Mouse (Mus musculus) olfactory bulb, adult 2 months (tissue): ENCODE results near the gene Foxl1. TPM values are rescaled to one million over a fixed set of nuclear protein-coding genes. Genes with fewer than 3 reads are reported as not detected.

Experiments used
- H3K27ac ChIP-seq: fragments of 200-500 bp; 2 replicates; pipeline ENCODE4 v1.5.1; 2012; ENCODE audit warnings: low read depth, low read length; ENCODE audit not compliant: insufficient read depth
- H3K4me1 ChIP-seq: fragments of 200-500 bp; 2 replicates; pipeline ENCODE4 v1.6.1; 2012; ENCODE audit warnings: low read length; ENCODE audit not compliant: control insufficient read depth, insufficient read depth
- H3K4me3 ChIP-seq: fragments of 200-500 bp; 2 replicates; pipeline ENCODE4 v1.5.1; 2012; ENCODE audit warnings: mild to moderate bottlenecking, low read depth, low read length, moderate library complexity; ENCODE audit not compliant: insufficient read depth
- CTCF ChIP-seq: fragments of 200-500 bp; IDR thresholded peaks from 2 replicates; pipeline ENCODE4 v1.5.1; 2012; ENCODE audit warnings: low read depth, mild to moderate bottlenecking, low read length, moderate library complexity; ENCODE audit not compliant: insufficient read depth
- POLR2A ChIP-seq: fragments of 200-500 bp; IDR thresholded peaks from 2 replicates; pipeline ENCODE4 v1.6.1; 2012; ENCODE audit warnings: mild to moderate bottlenecking, low read depth, low read length, moderate library complexity; ENCODE audit not compliant: insufficient read depth
- WGBS: fragments of 180-500 bp; shearing (Covaris S2); methylation state at CpG from one replicate; pipeline ENCODE4 v1.1.7; 2018; 5-methylcytosine and 5-hydroxymethylcytosine counted together
- polyA plus RNA-seq: library from polyadenylated mRNA; stranded (reverse); fragments of >200 nt; gene quantifications from 2 replicates; pipeline ENCODE4 v1.2.4, GENCODE M21; 2012; ENCODE audit warnings: low replicate concordance; ENCODE audit not compliant: missing spikeins, insufficient read depth, insufficient read length

The Foxl1 gene
- polyA plus RNA-seq, 1 experiment: not detected

GRCm38 (mm10) chr8:121152394-121152793, 24.7 kb downstream of the Foxl1 start:
- TF ChIP-seq CTCF (no peak), POLR2A (no peak)
- Histone ChIP-seq H3K4me3 (no peak overlapping the region), H3K4me1 (no peaks in the 10 kb centered on the region), H3K27ac (no peak overlapping the region)
- 57% methylated on average over 12 of the region's 12 CpGs for WGBS

- TF ChIP-seq POLR2A: no peak
- TF ChIP-seq CTCF: no peak
- Histone ChIP-seq H3K4me1 (no peaks in the 10 kb centered on the region; the same call in 1 of the 2 replicates), H3K27ac (no peak overlapping the region), H3K4me3 (no peak overlapping the region)
- 94% methylated on average over 7 of the region's 7 CpGs for WGBS
Observed at GRCm38 (mm10) chr8:121156990-121157491, 29.3 kb downstream of the Foxl1 start.

- Histone ChIP-seq H3K4me1 (no peaks in the 10 kb centered on the region; the same call in 1 of the 2 replicates), H3K4me3 (no peak overlapping the region), H3K27ac (no peak overlapping the region)
- no peak for TF ChIP-seq POLR2A
- TF ChIP-seq CTCF: no peak
- 85% methylated on average over 13 of the region's 13 CpGs for WGBS
Observed at GRCm38 (mm10) chr8:121158812-121159211, 31.1 kb downstream of the Foxl1 start.

- WGBS: 96% methylated on average over 5 of the region's 5 CpGs
- Histone ChIP-seq H3K4me3 (no peak overlapping the region), H3K4me1 (peaks cover 5% of the 10 kb centered on the region), H3K27ac (no peak overlapping the region)
- no peak for TF ChIP-seq CTCF
- no peak for TF ChIP-seq POLR2A
Observed at GRCm38 (mm10) chr8:121161437-121161836, 33.7 kb downstream of the Foxl1 start.

GRCm38 (mm10) chr8:121162413-121162812, 34.7 kb downstream of the Foxl1 start:
- H3K4me3 ChIP-seq: no peak overlapping the region
- peaks cover 5% of the 10 kb centered on the region for H3K4me1 ChIP-seq
- TF ChIP-seq CTCF (no peak), POLR2A (no peak)
- WGBS: 83% methylated on average over 4 of the region's 4 CpGs
- H3K27ac ChIP-seq: no peak overlapping the region

- Histone ChIP-seq H3K4me3 (no peak overlapping the region), H3K27ac (no peak overlapping the region), H3K4me1 (peaks cover 5% of the 10 kb centered on the region)
- no peak for TF ChIP-seq POLR2A
- TF ChIP-seq CTCF: no peak
- 80% methylated on average over 11 of the region's 11 CpGs for WGBS
Observed at GRCm38 (mm10) chr8:121162906-121163695, 35.4 kb downstream of the Foxl1 start.

GRCm38 (mm10) chr8:121164017-121164469, 36.3 kb downstream of the Foxl1 start:
- H3K27ac ChIP-seq: no peak overlapping the region
- WGBS: 40% methylated on average over 8 of the region's 8 CpGs
- no peak overlapping the region for H3K4me3 ChIP-seq
- TF ChIP-seq POLR2A (no peak), CTCF (no peak)
- peaks cover 5% of the 10 kb centered on the region for H3K4me1 ChIP-seq

GRCm38 (mm10) chr8:121168033-121168432, 40.3 kb downstream of the Foxl1 start:
- H3K4me1 ChIP-seq: peaks cover 8% of the 10 kb centered on the region; the same call in 1 of the 2 replicates
- no peak for TF ChIP-seq POLR2A
- TF ChIP-seq CTCF: no peak
- WGBS: 86% methylated on average over 5 of the region's 5 CpGs

GRCm38 (mm10) chr8:121170116-121170515, 42.4 kb downstream of the Foxl1 start:
- H3K4me3 ChIP-seq: no peak overlapping the region
- TF ChIP-seq POLR2A (no peak), CTCF (no peak)
- H3K27ac ChIP-seq: no peak overlapping the region
- 60% methylated on average over 7 of the region's 7 CpGs for WGBS
- 0 out of 2 replicates have a peak, but pooled peaks cover 3% of the 10 kb centered on the region for H3K4me1 ChIP-seq

More at GRCm38 (mm10) chr8:121168033-121168432, 40.3 kb downstream of the Foxl1 start:
- no peak overlapping the region for H3K4me3 ChIP-seq
- no peak overlapping the region for H3K27ac ChIP-seq
